Mouse (Mus musculus): ENCODE measurements at regions not wholly inside any gene's neighbourhood (a gene's known extent, or its start where the extent isn't known, plus 50 kb on each side); places are given as distances from the start of the nearest gene placed in this dataset.

- TF ChIP-seq EP300 (IDR thresholded peaks at IDR 0.05; ENCODE audit: low read depth in 1 of 2, low read length in 2 of 2) (no peak), ELF1 (IDR thresholded peaks at IDR 0.05; ENCODE audit: low read depth, low read length) (no peak), TCF12 (IDR thresholded peaks at IDR 0.05; ENCODE audit: low read depth, low read length) (no peak), CTCF (IDR thresholded peaks at IDR 0.05 in 2 of 3, conservative IDR thresholded peaks at IDR 0.05 in 1 of 3; ENCODE audit: control insufficient read depth in 1 of 3, insufficient read depth in 1 of 3, low read depth in 2 of 3, low read length in 3 of 3, poor library complexity in 1 of 3, severe bottlenecking in 1 of 3) (no peak), POLR2AphosphoS2 (IDR thresholded peaks at IDR 0.05; ENCODE audit: low read length) (no peak), USF1 (IDR thresholded peaks at IDR 0.05; ENCODE audit: low read depth, low read length) (no peak), RCOR1 (IDR thresholded peaks at IDR 0.05; ENCODE audit: low read depth, low read length) (no peak), POLR2A (IDR thresholded peaks at IDR 0.05; ENCODE audit: control insufficient read depth in 1 of 2, insufficient read depth in 1 of 2, low read depth in 1 of 2, low read length in 2 of 2, poor library complexity in 1 of 2) (no peak), CHD2 (IDR thresholded peaks at IDR 0.05; ENCODE audit: low read length) (no peak), ZKSCAN1 (IDR thresholded peaks at IDR 0.05; ENCODE audit: low read depth, low read length) (no peak), MAX (IDR thresholded peaks at IDR 0.05; ENCODE audit: low read length) (no peak), NRF1 (IDR thresholded peaks at IDR 0.05; ENCODE audit: insufficient read depth, low read depth, low read length, poor library complexity, severe bottlenecking) (no peak), MXI1 (IDR thresholded peaks at IDR 0.05; ENCODE audit: low read depth, low read length) (no peak), E2F4 (IDR thresholded peaks at IDR 0.05; ENCODE audit: borderline replicate concordance, low read depth, low read length) (no peak)
These were observed 74.6 kb upstream of the Arrdc4 start for GRCm38 (mm10) chr7:68823646-68824045.

Data from MEL (cell line).